In genomic region chr7:79531142-79531541, GRCm38 (mm10) we compare ENCODE assay signal across 11 mouse cellular contexts.
DNase-seq lines count a peak whose midpoint lies in the region; ATAC-seq and TF ChIP-seq lines count a peak whose summit lies in the region.
"Had no signal": no experiment of that assay in that cellular context is flagged by ENCODE, and none has a peak within 500 bp of the region (broad histone marks: within the 10 kb centered on the region; RNA-seq: fewer than 3 reads in every experiment).

No protein-coding gene starts in this region.

- H3K27me3 ChIP-seq in hindbrain, embryonic 12.5 days, result peaks cover 53% of the 10 kb centered on the region
- peaks cover 11% of the 10 kb centered on the region for H3K27me3 ChIP-seq in midbrain, postnatal 0 days (ENCODE audit: insufficient read depth, low read length)
- H3K27me3 ChIP-seq in heart, embryonic 10.5 days (ENCODE audit: insufficient read depth, poor library complexity, severe bottlenecking), result peaks cover 100% of the 10 kb centered on the region

- no peak overlapping the region for H3K4me3 ChIP-seq in layer of hippocampus, adult 2 months
- H3K4me3 ChIP-seq in hindbrain, embryonic 12.5 days, result no peak overlapping the region
- H3K4me3 ChIP-seq in midbrain, postnatal 0 days (ENCODE audit: low read depth, low read length), result no peak overlapping the region
- H3K4me3 ChIP-seq in heart, embryonic 10.5 days, result no peak overlapping the region
- H3K4me3 ChIP-seq: limb, embryonic 15.5 days had no signal

- peak overlapping the region; percentile 33; the same call in 1 of the 2 replicates for H3K9ac ChIP-seq in hindbrain, embryonic 12.5 days
- no peak overlapping the region for H3K9ac ChIP-seq in midbrain, postnatal 0 days (replicated peaks; ENCODE audit: low read length, poor library complexity, severe bottlenecking)
- H3K9ac ChIP-seq: limb, embryonic 15.5 days had no signal

- no peak overlapping the region for H3K4me2 ChIP-seq in hindbrain, embryonic 12.5 days (replicated peaks)
- H3K4me2 ChIP-seq in midbrain, postnatal 0 days (ENCODE audit: low read depth, low read length, poor library complexity, severe bottlenecking), result no peak overlapping the region
- H3K4me2 ChIP-seq: heart, embryonic 11.5 days; limb, embryonic 15.5 days had no signal

- ATAC-seq in hindbrain, embryonic 12.5 days (ENCODE audit: low FRiP score), result no peak
- ATAC-seq in midbrain, postnatal 0 days (ENCODE audit: low FRiP score), result no peak; the same call in 1 of the 2 replicates

- 14% methylated on average over 5 of the region's 5 CpGs for WGBS in hindbrain, embryonic 12.5 days
- WGBS in midbrain, postnatal 0 days, result 21% methylated on average over 5 of the region's 5 CpGs
- WGBS in heart, embryonic 10.5 days, result 15% methylated on average over 5 of the region's 5 CpGs

- peak overlapping the region; percentile 93 for H3K27ac ChIP-seq in layer of hippocampus, adult 2 months
- H3K27ac ChIP-seq in hindbrain, embryonic 12.5 days, result peak overlapping the region; percentile 98
- peak overlapping the region; percentile 69 for H3K27ac ChIP-seq in midbrain, postnatal 0 days (ENCODE audit: low read depth, low read length)
- H3K27ac ChIP-seq in heart, embryonic 10.5 days, result no peak overlapping the region
- H3K27ac ChIP-seq: limb, embryonic 15.5 days had no signal

- no peak for TF ChIP-seq CTCF in layer of hippocampus, adult 2 months (conservative IDR thresholded peaks at IDR 0.05)
- no peak for TF ChIP-seq CTCF in midbrain, postnatal 0 days (IDR thresholded peaks at IDR 0.05)

- H3K36me3 ChIP-seq in hindbrain, embryonic 12.5 days, result peaks cover 31% of the 10 kb centered on the region
- no peaks in the 10 kb centered on the region for H3K36me3 ChIP-seq in midbrain, postnatal 0 days (ENCODE audit: insufficient read depth, low read length)
- H3K36me3 ChIP-seq in heart, embryonic 10.5 days, result no peaks in the 10 kb centered on the region
- H3K36me3 ChIP-seq: limb, embryonic 15.5 days had no signal

- DNase-seq in layer of hippocampus, adult 2 months (ENCODE audit: low spot score in 2 of 2), result no peak
- DNase-seq in layer of hippocampus, postnatal 25 days (ENCODE audit: extremely low spot score in 1 of 2, low spot score in 1 of 2), result no peak
- peak; percentile 72 to 73 for DNase-seq in cerebellum, postnatal 25 days
- no peak for DNase-seq in midbrain, postnatal 0 days (ENCODE audit: low spot score)
- no peak for DNase-seq in retina, embryonic 14.5 days (ENCODE audit: low spot score)
- DNase-seq in heart, embryonic 10.5 days (ENCODE audit: low spot score), result no peak
- no peak for DNase-seq in urinary bladder, adult 18-20 months (ENCODE audit: low spot score in 2 of 2)
- DNase-seq: lung, postnatal 10 days had no signal

- H3K4me1 ChIP-seq in hindbrain, embryonic 12.5 days, result peaks cover 84% of the 10 kb centered on the region
- H3K4me1 ChIP-seq in midbrain, postnatal 0 days (ENCODE audit: insufficient read depth, low read length), result 0 out of 2 replicates have a peak, but pooled peaks cover 7% of the 10 kb centered on the region
- peaks cover 16% of the 10 kb centered on the region for H3K4me1 ChIP-seq in heart, embryonic 10.5 days

- H3K9me3 ChIP-seq in hindbrain, embryonic 12.5 days (replicated peaks), result no peaks in the 10 kb centered on the region
- H3K9me3 ChIP-seq in midbrain, postnatal 0 days (ENCODE audit: low read length), result no peaks in the 10 kb centered on the region
- H3K9me3 ChIP-seq in heart, embryonic 10.5 days, result no peaks in the 10 kb centered on the region
- H3K9me3 ChIP-seq: limb, embryonic 15.5 days had no signal

Comparison
In these comparisons a context has a peak if more than half of its experiments do, and no peak if none do; other contexts are left out.
1. DNase-seq: peak in cerebellum, postnatal 25 days (2 of 2); none in layer of hippocampus, adult 2 months (0 of 2), layer of hippocampus, postnatal 25 days (0 of 2), midbrain, postnatal 0 days (single experiment), retina, embryonic 14.5 days (single experiment), heart, embryonic 10.5 days (single experiment) and urinary bladder, adult 18-20 months (0 of 2).